Mouse (Mus musculus): Measurements from ENCODE around the gene BC048403. TPM values are rescaled to one million over a fixed set of nuclear protein-coding genes. Genes with fewer than 3 reads are reported as not detected.

Gene BC048403
- polyA plus RNA-seq, 1 experiment from 2014 or later: 7.0 TPM

GRCm38 (mm10) chr10:121718896-121719585 lies 20.7 kb upstream of the BC048403 start:
- no peak for DNase-seq (ENCODE audit: low read depth, low spot score)

GRCm38 (mm10) chr10:121720701-121721100 lies 19.0 kb upstream of the BC048403 start:
- POLR2A ChIA-PET: no interaction called here
- no peak for TF ChIP-seq CTCF (IDR thresholded peaks at IDR 0.05)
- ATAC-seq: no peak
- CTCF ChIA-PET: no interaction called here
- DNase-seq (ENCODE audit: low read depth, low spot score): no peak
- in situ Hi-C loops (cut with MboI; ENCODE audit: low pct_unique_long_range_greater_than_20kb): no loop called here
- no peaks in the 10 kb centered on the region for H3K27me3 ChIP-seq

More at GRCm38 (mm10) chr10:121718896-121719585, 20.7 kb upstream of the BC048403 start:
- POLR2A ChIA-PET: no interaction called here
- no peak for TF ChIP-seq CTCF (IDR thresholded peaks at IDR 0.05)
- no peak for ATAC-seq
- no peaks in the 10 kb centered on the region for H3K27me3 ChIP-seq
- CTCF ChIA-PET: interaction anchor here (1.3 kb wide), 1 partner anchor 333 kb away, joined by 3 read pairs; no protein-coding TSS in a partner anchor
- in situ Hi-C loops (cut with MboI; ENCODE audit: low pct_unique_long_range_greater_than_20kb): no loop called here

GRCm38 (mm10) chr10:121726505-121726904 lies 13.2 kb upstream of the BC048403 start:
- no peak for DNase-seq (ENCODE audit: low read depth, low spot score)

GRCm38 (mm10) chr10:121727151-121727550 lies 12.6 kb upstream of the BC048403 start:
- H3K27me3 ChIP-seq: no peaks in the 10 kb centered on the region
- in situ Hi-C loops (cut with MboI; ENCODE audit: low pct_unique_long_range_greater_than_20kb): no loop called here
- ChIA-PET POLR2A (no interaction called here), CTCF (no interaction called here)
- no peak for TF ChIP-seq CTCF (IDR thresholded peaks at IDR 0.05)
- ATAC-seq: no peak
- DNase-seq (ENCODE audit: low read depth, low spot score): no peak

More at GRCm38 (mm10) chr10:121726505-121726904, 13.2 kb upstream of the BC048403 start:
- CTCF ChIA-PET: no interaction called here
- no peaks in the 10 kb centered on the region for H3K27me3 ChIP-seq
- no peak for TF ChIP-seq CTCF (IDR thresholded peaks at IDR 0.05)
- in situ Hi-C loops (cut with MboI; ENCODE audit: low pct_unique_long_range_greater_than_20kb): no loop called here
- no peak for ATAC-seq
- POLR2A ChIA-PET: no interaction called here

GRCm38 (mm10) chr10:121728226-121728625 lies 11.5 kb upstream of the BC048403 start:
- H3K27me3 ChIP-seq: no peaks in the 10 kb centered on the region
- DNase-seq (ENCODE audit: low read depth, low spot score): no peak
- POLR2A ChIA-PET: no interaction called here
- ATAC-seq: no peak
- CTCF ChIA-PET: interaction anchor here (0.6 to 1.5 kb wide), 2 partner anchors 28 to 31 kb away, joined by 3 to 4 read pairs; no protein-coding TSS in a partner anchor
- in situ Hi-C loops (cut with MboI; ENCODE audit: low pct_unique_long_range_greater_than_20kb): no loop called here
- TF ChIP-seq CTCF (IDR thresholded peaks at IDR 0.05): no peak

- H3K27me3 ChIP-seq: no peaks in the 10 kb centered on the region
- CTCF ChIA-PET: no interaction called here
- ATAC-seq (no peak), DNase-seq (ENCODE audit: low read depth, low spot score) (no peak)
- POLR2A ChIA-PET: no interaction called here
- TF ChIP-seq CTCF (IDR thresholded peaks at IDR 0.05): no peak
- in situ Hi-C loops (cut with MboI; ENCODE audit: low pct_unique_long_range_greater_than_20kb): no loop called here
Observed at GRCm38 (mm10) chr10:121731048-121731725, 8.6 kb upstream of the BC048403 start.

- no peak for TF ChIP-seq CTCF (IDR thresholded peaks at IDR 0.05)
- DNase-seq (ENCODE audit: low read depth, low spot score): no peak
- H3K27me3 ChIP-seq: no peaks in the 10 kb centered on the region
- ChIA-PET POLR2A (no interaction called here), CTCF (no interaction called here)
- ATAC-seq: no peak
- in situ Hi-C loops (cut with MboI; ENCODE audit: low pct_unique_long_range_greater_than_20kb): no loop called here
Observed at GRCm38 (mm10) chr10:121732542-121732941, 7.2 kb upstream of the BC048403 start.

- DNase-seq (ENCODE audit: low read depth, low spot score) (no peak), ATAC-seq (no peak)
- no peaks in the 10 kb centered on the region for H3K27me3 ChIP-seq
- POLR2A ChIA-PET: no interaction called here
- in situ Hi-C loops (cut with MboI; ENCODE audit: low pct_unique_long_range_greater_than_20kb): no loop called here
- CTCF ChIA-PET: no interaction called here
- no peak for TF ChIP-seq CTCF (IDR thresholded peaks at IDR 0.05)
Observed at GRCm38 (mm10) chr10:121737256-121737655, 2.5 kb upstream of the BC048403 start.

GRCm38 (mm10) chr10:121742336-121742735 lies 2.6 kb downstream of the BC048403 start:
- no peak for DNase-seq (ENCODE audit: low read depth, low spot score)
- H3K27me3 ChIP-seq: no peaks in the 10 kb centered on the region
- ATAC-seq: no peak
- ChIA-PET POLR2A (no interaction called here), CTCF (no interaction called here)
- in situ Hi-C loops (cut with MboI; ENCODE audit: low pct_unique_long_range_greater_than_20kb): no loop called here
- TF ChIP-seq CTCF (IDR thresholded peaks at IDR 0.05): no peak

GRCm38 (mm10) chr10:121750175-121750574 lies 10.4 kb downstream of the BC048403 start:
- no peak for TF ChIP-seq CTCF (IDR thresholded peaks at IDR 0.05)
- ChIA-PET CTCF (interaction anchor here (1.8 kb wide), 1 partner anchor 20 kb away, joined by 4 read pairs; no protein-coding TSS in a partner anchor), POLR2A (no interaction called here)
- no peak for ATAC-seq
- H3K27me3 ChIP-seq: no peaks in the 10 kb centered on the region
- no peak for DNase-seq (ENCODE audit: low read depth, low spot score)
- in situ Hi-C loops (cut with MboI; ENCODE audit: low pct_unique_long_range_greater_than_20kb): no loop called here

- H3K27me3 ChIP-seq: no peaks in the 10 kb centered on the region
- in situ Hi-C loops (cut with MboI; ENCODE audit: low pct_unique_long_range_greater_than_20kb): no loop called here
- TF ChIP-seq CTCF (IDR thresholded peaks at IDR 0.05): no peak
- no peak for DNase-seq (ENCODE audit: low read depth, low spot score)
- ChIA-PET CTCF (interaction anchor here (0.9 to 1.9 kb wide), 2 partner anchors 33 to 298 kb away, joined by 3 to 6 read pairs; no protein-coding TSS in a partner anchor), POLR2A (no interaction called here)
- no peak for ATAC-seq
Observed at GRCm38 (mm10) chr10:121754237-121754636, 14.5 kb downstream of the BC048403 start.
